Mouse (Mus musculus): ENCODE measurements at regions not wholly inside any gene's neighbourhood (a gene's known extent, or its start where the extent isn't known, plus 50 kb on each side); places are given as distances from the start of the nearest gene placed in this dataset.

GRCm38 (mm10) chr3:42129821-42130560 is 387.6 kb downstream of the D3Ertd751e start:
- DNase-seq: no peak

GRCm38 (mm10) chr3:42132322-42132721 is 389.9 kb downstream of the D3Ertd751e start:
- no peak for DNase-seq

- no peak for DNase-seq
Measured at GRCm38 (mm10) chr3:42153372-42153771, 411.0 kb downstream of the D3Ertd751e start.

- DNase-seq: no peak
Measured at GRCm38 (mm10) chr3:42154909-42155308, 412.5 kb downstream of the D3Ertd751e start.

- DNase-seq: no peak
Measured at GRCm38 (mm10) chr3:42163666-42164065, 421.3 kb downstream of the D3Ertd751e start.

- no peak for DNase-seq
Measured at GRCm38 (mm10) chr3:42199206-42199605, 456.8 kb downstream of the D3Ertd751e start.

- DNase-seq: peak in 1 of 2 experiments; percentile 2
Measured at GRCm38 (mm10) chr3:42201373-42201772, 459.0 kb downstream of the D3Ertd751e start.

- no peak for DNase-seq
Measured at GRCm38 (mm10) chr3:42205640-42206039, 463.2 kb downstream of the D3Ertd751e start.

- DNase-seq: no peak
Measured at GRCm38 (mm10) chr3:42211420-42211819, 469.0 kb downstream of the D3Ertd751e start.

- peak; percentile 2 to 14 for DNase-seq
Measured at GRCm38 (mm10) chr3:42212456-42212855, 470.0 kb downstream of the D3Ertd751e start.

GRCm38 (mm10) chr3:42213163-42213562 is 470.8 kb downstream of the D3Ertd751e start:
- DNase-seq: no peak

GRCm38 (mm10) chr3:42214624-42215276 is 472.3 kb downstream of the D3Ertd751e start:
- peak in 1 of 2 experiments; percentile 2 for DNase-seq

- no peak for DNase-seq
Measured at GRCm38 (mm10) chr3:42218719-42219118, 476.3 kb downstream of the D3Ertd751e start.

GRCm38 (mm10) chr3:42227679-42228398 is 485.4 kb downstream of the D3Ertd751e start:
- no peak for DNase-seq

- DNase-seq: no peak
Measured at GRCm38 (mm10) chr3:42228399-42228755, 486.0 kb downstream of the D3Ertd751e start.

- DNase-seq: no peak
Measured at GRCm38 (mm10) chr3:42232268-42232667, 489.9 kb downstream of the D3Ertd751e start.

- no peak for DNase-seq
Measured at GRCm38 (mm10) chr3:42233756-42234155, 491.3 kb downstream of the D3Ertd751e start.

- no peak for DNase-seq
Measured at GRCm38 (mm10) chr3:42235515-42235914, 493.1 kb downstream of the D3Ertd751e start.
